Mouse (Mus musculus) megakaryocyte, embryonic 14.5 days (primary cell): Measurements from ENCODE around the gene Retnla.

Source experiments
- FLI1 ChIP-seq: IDR thresholded peaks from 2 replicates; pipeline ENCODE4 v1.6.1; 2012; ENCODE audit warnings: low read length, inconsistent platforms, mixed read lengths
- GATA1 ChIP-seq: IDR thresholded peaks from 3 replicates; pipeline ENCODE4 v1.6.1; 2012; ENCODE audit warnings: mixed read lengths, low read length, inconsistent platforms, borderline replicate concordance

DNA sequence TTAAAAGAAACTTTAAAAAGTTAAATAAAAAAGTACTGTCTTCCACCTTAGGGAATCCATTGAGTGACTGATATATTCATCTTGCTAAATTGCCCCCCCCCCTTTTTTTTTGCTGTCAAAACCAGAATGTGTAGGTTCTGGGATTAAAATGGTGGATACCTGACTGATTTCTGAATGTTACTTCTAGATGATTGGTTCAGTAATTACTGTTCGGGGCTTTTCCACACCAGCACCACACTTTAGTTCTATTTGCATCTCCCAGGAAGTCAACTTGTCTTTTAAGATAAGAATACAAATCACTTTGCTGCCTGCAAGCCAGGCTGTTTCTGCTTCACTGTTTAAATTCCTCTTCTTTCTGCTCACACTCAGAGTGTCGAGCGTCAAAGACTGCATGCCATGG, 44.1 kb upstream of the Retnla start:
- no peak for TF ChIP-seq GATA1
- no peak for TF ChIP-seq FLI1
